Mouse (Mus musculus): ENCODE measurements around the gene Tmem179. TPM values are rescaled to one million over a fixed set of nuclear protein-coding genes. Genes with fewer than 3 reads are reported as not detected.
A peak's percentile ranks its signal among the peaks of the same experiment; 100 is the strongest.

The Tmem179 gene
- polyA plus RNA-seq, 1 experiment from 2014 or later = 0.12 TPM

DNA sequence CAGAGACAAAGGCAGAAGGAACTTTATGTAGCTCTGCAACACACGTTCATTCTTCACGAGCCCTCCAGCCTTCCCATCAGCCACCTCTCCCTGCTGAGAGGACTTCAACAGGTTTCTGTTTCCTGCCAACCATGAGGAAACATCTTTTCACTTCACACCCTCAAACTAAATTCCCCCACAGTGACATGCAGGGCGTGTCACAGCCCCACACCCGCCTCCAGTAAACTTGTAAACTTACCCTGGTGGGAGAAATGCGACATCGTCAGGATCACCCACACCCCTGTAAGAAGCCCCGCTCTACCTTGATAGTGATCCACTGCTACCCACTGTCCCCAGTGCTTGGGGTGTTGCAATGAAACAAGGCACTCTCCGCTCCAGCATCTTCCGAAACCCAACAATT lies 21.8 kb upstream of the Tmem179 start:
- WGBS = 59% methylated on average over 9 of the region's 9 CpGs

DNA sequence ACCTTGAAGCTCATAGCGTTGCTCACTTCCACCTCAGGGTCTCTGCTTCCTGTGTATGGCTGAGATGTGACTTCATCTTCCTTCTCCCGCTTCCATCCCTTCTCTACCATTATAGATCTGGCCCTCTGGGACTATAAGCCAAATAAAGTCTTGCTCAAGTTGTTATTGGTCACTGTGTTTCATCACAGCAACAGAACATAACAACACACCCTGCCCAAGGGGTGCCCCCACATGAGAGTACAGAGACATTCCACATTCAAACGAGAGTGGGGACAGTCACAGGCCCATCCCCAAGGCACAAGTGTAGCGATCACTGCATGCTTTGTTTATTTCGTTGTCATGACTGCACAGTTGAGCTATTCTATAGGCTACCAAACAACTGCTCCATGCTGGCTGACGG lies 20.7 kb upstream of the Tmem179 start:
- Histone ChIP-seq H3K4me1 (ENCODE audit: insufficient read depth) (no peaks in the 10 kb centered on the region), H3K27ac (ENCODE audit: low read depth) (no peak overlapping the region), H3K36me3 (ENCODE audit: insufficient read depth) (no peaks in the 10 kb centered on the region), H3K9ac (no peak overlapping the region), H3K4me3 (ENCODE audit: low read depth, low read length) (no peak overlapping the region), H3K4me2 (no peak overlapping the region), H3K27me3 (ENCODE audit: insufficient read depth, low read length) (no peaks in the 10 kb centered on the region), H3K9me3 (ENCODE audit: low read depth, low read length) (no peaks in the 10 kb centered on the region)
- DNase-seq = no peak
- WGBS = 76% methylated on average over 6 of the region's 6 CpGs
- TF ChIP-seq CTCF (IDR thresholded peaks at IDR 0.05; ENCODE audit: low read depth) = no peak
- ATAC-seq (ENCODE audit: insufficient read depth) = no peak

More for the DNA sequence above, 21.8 kb upstream of the Tmem179 start:
- no peak overlapping the region for H3K27ac ChIP-seq (ENCODE audit: low read depth)
- H3K4me3 ChIP-seq (ENCODE audit: low read depth, low read length) = no peak overlapping the region
- no peaks in the 10 kb centered on the region for H3K36me3 ChIP-seq (ENCODE audit: insufficient read depth)
- H3K9me3 ChIP-seq (ENCODE audit: low read depth, low read length) = no peaks in the 10 kb centered on the region
- no peak for TF ChIP-seq CTCF (IDR thresholded peaks at IDR 0.05; ENCODE audit: low read depth)
- no peak overlapping the region for H3K9ac ChIP-seq
- DNase-seq (no peak), ATAC-seq (ENCODE audit: insufficient read depth) (no peak)
- H3K4me2 ChIP-seq = no peak overlapping the region
- H3K27me3 ChIP-seq (ENCODE audit: insufficient read depth, low read length) = no peaks in the 10 kb centered on the region
- H3K4me1 ChIP-seq (ENCODE audit: insufficient read depth) = no peaks in the 10 kb centered on the region

DNA sequence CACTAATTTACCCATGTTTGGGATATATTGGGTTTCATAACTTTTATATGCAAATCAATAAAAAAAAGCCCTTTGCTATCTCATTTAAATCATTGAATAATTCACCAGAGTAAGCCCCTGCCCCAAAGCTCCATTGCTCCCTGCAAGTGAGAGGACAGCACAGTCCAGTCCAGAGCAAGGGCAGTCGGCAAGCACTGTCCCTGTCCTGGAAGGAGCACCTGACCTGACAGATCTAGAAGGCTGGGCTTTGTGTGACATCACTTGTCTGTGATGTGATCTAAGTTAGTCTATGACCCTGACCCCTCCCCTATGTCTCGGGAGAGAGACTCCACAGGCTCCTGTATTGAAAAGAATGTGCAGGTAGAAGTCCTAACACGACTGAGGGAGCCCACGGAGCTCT lies 17.2 kb upstream of the Tmem179 start:
- no peaks in the 10 kb centered on the region for H3K36me3 ChIP-seq (ENCODE audit: insufficient read depth)
- ATAC-seq (ENCODE audit: insufficient read depth) = no peak

DNA sequence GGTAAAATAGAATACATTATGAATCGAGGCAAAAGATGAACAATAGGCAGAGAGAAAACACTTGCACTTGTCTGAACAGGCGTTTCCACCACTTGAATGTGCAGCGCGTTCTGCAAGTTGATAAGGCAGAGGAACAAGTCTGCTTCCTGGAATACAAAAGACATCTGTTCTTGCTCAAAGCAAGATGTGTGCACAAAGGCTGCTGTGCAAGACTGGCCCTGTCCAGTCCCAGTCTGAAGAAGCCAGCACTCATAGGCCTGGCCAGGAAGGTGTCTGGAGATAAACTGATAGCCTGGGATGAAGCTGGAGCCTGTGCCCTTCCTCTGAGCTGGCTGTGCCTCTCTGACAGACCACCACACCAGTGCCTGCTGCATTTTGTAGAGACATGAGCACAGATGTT lies 1.6 kb upstream of the Tmem179 start:
- WGBS = 23% methylated on average over 4 of the region's 4 CpGs
- Histone ChIP-seq H3K9ac (no peak overlapping the region), H3K27me3 (ENCODE audit: insufficient read depth, low read length) (no peaks in the 10 kb centered on the region), H3K4me1 (ENCODE audit: insufficient read depth) (no peaks in the 10 kb centered on the region), H3K4me3 (ENCODE audit: low read depth, low read length) (no peak overlapping the region), H3K36me3 (ENCODE audit: insufficient read depth) (no peaks in the 10 kb centered on the region), H3K27ac (ENCODE audit: low read depth) (peak overlapping the region; percentile 22; the same call in 1 of the 2 replicates), H3K4me2 (no peak overlapping the region), H3K9me3 (ENCODE audit: low read depth, low read length) (no peaks in the 10 kb centered on the region)
- peak; percentile 33 for DNase-seq
- no peak for TF ChIP-seq CTCF (IDR thresholded peaks at IDR 0.05; ENCODE audit: low read depth)
- peak; percentile 31; the same call in 1 of the 2 replicates for ATAC-seq (ENCODE audit: insufficient read depth)

More for the DNA sequence above, 17.2 kb upstream of the Tmem179 start:
- 51% methylated on average over 4 of the region's 4 CpGs for WGBS
- no peak for DNase-seq
- no peaks in the 10 kb centered on the region for H3K27me3 ChIP-seq (ENCODE audit: insufficient read depth, low read length)
- H3K4me3 ChIP-seq (ENCODE audit: low read depth, low read length) = no peak overlapping the region
- H3K27ac ChIP-seq (ENCODE audit: low read depth) = no peak overlapping the region
- TF ChIP-seq CTCF (IDR thresholded peaks at IDR 0.05; ENCODE audit: low read depth) = no peak
- no peaks in the 10 kb centered on the region for H3K9me3 ChIP-seq (ENCODE audit: low read depth, low read length)
- no peak overlapping the region for H3K4me2 ChIP-seq
- no peak overlapping the region for H3K9ac ChIP-seq
- no peaks in the 10 kb centered on the region for H3K4me1 ChIP-seq (ENCODE audit: insufficient read depth)

DNA sequence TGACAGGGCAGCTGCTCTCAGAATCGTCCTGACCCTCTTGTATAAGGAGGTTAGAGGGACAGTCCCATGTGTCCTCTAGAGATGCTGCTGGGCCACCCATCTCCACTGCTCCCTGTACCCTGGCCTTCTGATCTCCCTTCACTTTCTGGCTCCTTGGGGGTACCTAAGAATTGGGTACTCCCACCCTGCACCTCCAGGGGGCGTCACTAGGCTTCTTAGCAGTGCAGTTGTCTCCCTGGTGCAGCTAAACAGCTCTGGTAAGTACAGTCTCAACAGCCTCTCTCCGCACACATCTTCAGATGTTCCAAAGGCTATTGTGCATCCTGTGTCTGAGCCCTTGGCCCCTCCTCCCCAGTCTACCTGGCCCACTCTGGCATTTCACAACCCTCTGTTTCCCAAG lies 1.6 kb downstream of the Tmem179 start:
- 37% methylated on average over 3 of the region's 3 CpGs for WGBS
- TF ChIP-seq CTCF (IDR thresholded peaks at IDR 0.05; ENCODE audit: low read depth) = 0 out of 2 replicates have a peak, but pooled peaks have one; percentile 10
- Histone ChIP-seq H3K4me1 (ENCODE audit: insufficient read depth) (no peaks in the 10 kb centered on the region), H3K4me3 (ENCODE audit: low read depth, low read length) (no peak overlapping the region), H3K27me3 (ENCODE audit: insufficient read depth, low read length) (peaks cover 16% of the 10 kb centered on the region), H3K36me3 (ENCODE audit: insufficient read depth) (no peaks in the 10 kb centered on the region), H3K27ac (ENCODE audit: low read depth) (no peak overlapping the region), H3K9me3 (ENCODE audit: low read depth, low read length) (no peaks in the 10 kb centered on the region), H3K4me2 (no peak overlapping the region), H3K9ac (no peak overlapping the region)
- DNase-seq (no peak), ATAC-seq (ENCODE audit: insufficient read depth) (no peak)

DNA sequence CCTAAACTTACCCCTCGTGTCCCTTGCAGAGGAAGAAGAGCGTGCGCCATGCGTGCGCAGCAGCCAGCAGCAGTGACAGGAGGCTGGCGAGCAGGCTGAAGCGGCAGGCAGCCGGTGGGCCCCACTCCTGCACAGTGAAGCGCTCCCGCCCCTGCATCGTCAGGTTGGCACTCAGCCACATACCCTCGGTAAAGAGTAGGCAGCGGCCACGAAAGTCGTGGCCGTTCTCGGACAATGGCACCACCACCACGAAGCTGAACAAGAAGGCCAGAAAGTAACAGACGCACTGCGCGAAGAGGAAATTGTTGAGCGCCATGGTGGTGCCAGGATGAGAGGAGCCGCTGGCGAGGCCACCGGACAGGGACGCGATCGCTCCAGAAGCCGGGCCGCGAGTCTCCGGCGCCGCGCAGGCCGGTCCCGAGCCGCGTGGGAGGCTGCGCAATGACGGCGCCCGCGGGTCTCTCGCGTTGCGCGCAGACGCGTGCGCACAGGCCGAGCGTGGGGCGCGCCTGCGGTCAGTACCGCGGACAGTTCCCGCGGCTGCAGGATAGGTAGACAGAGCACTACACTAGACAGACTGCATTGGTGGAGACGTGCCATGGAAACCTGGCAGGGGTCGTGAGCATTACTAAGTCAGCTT lies 5.7 kb downstream of the Tmem179 start:
- 2% methylated on average over 62 of the region's 62 CpGs for WGBS
- H3K9ac ChIP-seq = no peak overlapping the region
- no peak overlapping the region for H3K27ac ChIP-seq (ENCODE audit: low read depth)
- DNase-seq = peak; percentile 82
- H3K27me3 ChIP-seq (ENCODE audit: insufficient read depth, low read length) = peaks cover 20% of the 10 kb centered on the region
- H3K36me3 ChIP-seq (ENCODE audit: insufficient read depth) = no peaks in the 10 kb centered on the region
- no peak for TF ChIP-seq CTCF (IDR thresholded peaks at IDR 0.05; ENCODE audit: low read depth)
- H3K4me3 ChIP-seq (ENCODE audit: low read depth, low read length) = peak overlapping the region; percentile 16; the same call in 1 of the 2 replicates
- H3K9me3 ChIP-seq (ENCODE audit: low read depth, low read length) = no peaks in the 10 kb centered on the region
- peak overlapping the region; percentile 59 for H3K4me2 ChIP-seq
- ATAC-seq (ENCODE audit: insufficient read depth) = peak; percentile 65
- H3K4me1 ChIP-seq (ENCODE audit: insufficient read depth) = no peaks in the 10 kb centered on the region

DNA sequence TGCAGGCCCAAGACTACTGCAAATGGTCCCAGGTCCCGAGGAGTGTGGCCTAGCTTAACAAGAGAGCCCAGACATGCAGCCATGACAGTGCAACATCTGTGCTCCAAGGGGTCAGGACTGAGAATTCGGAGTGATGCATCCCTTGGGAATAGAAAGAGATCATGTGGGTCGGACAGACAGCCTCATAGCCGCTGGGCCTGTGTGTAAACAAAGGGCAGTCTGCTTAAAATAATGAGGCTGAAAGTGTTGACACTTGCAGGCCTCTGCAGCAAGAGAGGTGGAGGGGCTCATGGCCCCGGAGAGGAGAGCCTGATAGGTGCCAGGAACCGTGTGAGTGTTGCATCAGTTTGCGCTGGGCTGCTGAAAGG lies 6.2 kb downstream of the Tmem179 start:
- H3K27ac ChIP-seq (ENCODE audit: low read depth) = no peak overlapping the region
- no peaks in the 10 kb centered on the region for H3K4me1 ChIP-seq (ENCODE audit: insufficient read depth)
- ATAC-seq (ENCODE audit: insufficient read depth) = no peak
- WGBS = 26% methylated on average over 7 of the region's 7 CpGs
- no peak for DNase-seq
- no peaks in the 10 kb centered on the region for H3K9me3 ChIP-seq (ENCODE audit: low read depth, low read length)
- no peaks in the 10 kb centered on the region for H3K36me3 ChIP-seq (ENCODE audit: insufficient read depth)
- no peak overlapping the region for H3K9ac ChIP-seq
- H3K27me3 ChIP-seq (ENCODE audit: insufficient read depth, low read length) = peaks cover 20% of the 10 kb centered on the region
- peak overlapping the region; percentile 59 for H3K4me2 ChIP-seq
- no peak overlapping the region; the same call in 1 of the 2 replicates for H3K4me3 ChIP-seq (ENCODE audit: low read depth, low read length)
- TF ChIP-seq CTCF (IDR thresholded peaks at IDR 0.05; ENCODE audit: low read depth) = no peak
